In the genomic region with DNA sequence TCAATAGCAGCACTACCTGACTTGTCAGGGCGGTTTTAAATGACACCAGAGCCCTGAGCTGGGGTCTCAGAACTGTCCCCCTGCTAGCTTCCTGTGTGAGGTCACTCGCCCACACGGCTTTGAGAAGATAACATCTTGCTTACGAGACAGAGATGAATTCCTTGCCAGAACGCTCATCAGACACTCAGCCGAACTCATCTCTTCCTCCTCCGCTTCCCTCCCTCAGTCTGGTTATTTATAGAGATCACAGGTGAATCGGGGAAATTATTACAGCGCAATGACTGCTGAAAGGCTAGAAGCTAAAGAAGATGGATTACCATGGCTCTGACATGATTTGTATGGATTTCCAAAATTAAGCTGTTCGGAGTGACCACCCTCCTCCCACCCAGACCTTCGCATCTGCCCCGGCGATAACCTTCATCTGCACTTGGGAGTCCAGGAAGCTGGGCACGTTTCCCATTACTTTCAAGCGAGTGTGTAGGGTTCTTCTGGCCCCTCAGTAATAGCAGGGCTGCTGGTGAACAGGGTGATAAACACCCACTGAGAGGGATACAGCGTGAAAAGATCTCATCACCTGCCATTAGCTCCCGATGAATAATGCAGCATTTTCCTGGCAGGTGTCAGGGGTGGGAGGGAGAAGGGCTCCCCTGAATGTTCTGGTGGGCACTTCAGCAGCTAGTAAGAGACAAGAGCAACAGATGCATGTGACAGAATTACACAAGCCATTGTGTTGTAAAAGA, we compare ENCODE assay signal across 9 mouse cellular contexts.
DNase-seq lines count a peak whose midpoint lies in the region; ATAC-seq and TF ChIP-seq lines count a peak whose summit lies in the region.
"Had no signal": no experiment of that assay in that cellular context is flagged by ENCODE, and none has a peak within 500 bp of the region (broad histone marks: within the 10 kb centered on the region; RNA-seq: fewer than 3 reads in every experiment).

No protein-coding gene starts in this region.

- DNase-seq in kidney, postnatal 0 days (ENCODE audit: low spot score) = peak; percentile 25
- DNase-seq in kidney, postnatal 10 days = no peak
- DNase-seq in embryo, embryonic 10 days (ENCODE audit: low spot score) = peak; percentile 31
- no peak for DNase-seq in adrenal gland, postnatal 4 days (ENCODE audit: low spot score in 2 of 2)
- no peak for DNase-seq in yolk sac, embryonic 10.5 days (ENCODE audit: low spot score)
- DNase-seq: kidney, postnatal 25 days; lung, embryonic 14.5 days had no signal

- no peaks in the 10 kb centered on the region for H3K9me3 ChIP-seq in kidney, postnatal 0 days (replicated peaks; ENCODE audit: low read length)
- H3K9me3 ChIP-seq in hindbrain, embryonic 12.5 days (replicated peaks) = no peaks in the 10 kb centered on the region
- H3K9me3 ChIP-seq in midbrain, embryonic 16.5 days (replicated peaks; ENCODE audit: control insufficient read depth, low read length, poor library complexity, severe bottlenecking) = no peaks in the 10 kb centered on the region

- no peak for ATAC-seq in kidney, postnatal 0 days (replicated peaks; ENCODE audit: low FRiP score, low read depth)
- peak; percentile 40; the same call in 1 of the 2 replicates for ATAC-seq in hindbrain, embryonic 12.5 days (ENCODE audit: low FRiP score)
- peak; percentile 56; the same call in 1 of the 2 replicates for ATAC-seq in midbrain, embryonic 16.5 days

- H3K27me3 ChIP-seq in kidney, postnatal 0 days (ENCODE audit: insufficient read depth, low read length) = no peaks in the 10 kb centered on the region
- no peaks in the 10 kb centered on the region for H3K27me3 ChIP-seq in hindbrain, embryonic 12.5 days
- no peaks in the 10 kb centered on the region for H3K27me3 ChIP-seq in midbrain, embryonic 16.5 days (ENCODE audit: control insufficient read depth, insufficient read depth, low read depth, low read length)

- H3K36me3 ChIP-seq in kidney, postnatal 0 days (ENCODE audit: insufficient read depth, low read length) = no peaks in the 10 kb centered on the region
- no peaks in the 10 kb centered on the region for H3K36me3 ChIP-seq in hindbrain, embryonic 12.5 days
- no peaks in the 10 kb centered on the region for H3K36me3 ChIP-seq in midbrain, embryonic 16.5 days (ENCODE audit: control insufficient read depth, insufficient read depth, low read length)

- no peak overlapping the region for H3K4me3 ChIP-seq in kidney, postnatal 0 days (replicated peaks; ENCODE audit: low read depth, low read length)
- H3K4me3 ChIP-seq in hindbrain, embryonic 12.5 days = no peak overlapping the region
- H3K4me3 ChIP-seq in midbrain, embryonic 16.5 days (ENCODE audit: low read depth, low read length) = peak overlapping the region; percentile 8

- H3K4me2 ChIP-seq in kidney, postnatal 0 days (ENCODE audit: low read length) = 0 out of 2 replicates have a peak overlapping the region, but pooled peaks have one; percentile 12
- H3K4me2 ChIP-seq in hindbrain, embryonic 12.5 days (replicated peaks) = peak overlapping the region; percentile 30
- peak overlapping the region; percentile 47 for H3K4me2 ChIP-seq in midbrain, embryonic 16.5 days (ENCODE audit: low read length)
- H3K4me2 ChIP-seq: lung, embryonic 14.5 days had no signal

- H3K4me1 ChIP-seq in kidney, postnatal 0 days (replicated peaks; ENCODE audit: insufficient read depth, low read length) = no peaks in the 10 kb centered on the region
- peaks cover 11% of the 10 kb centered on the region for H3K4me1 ChIP-seq in hindbrain, embryonic 12.5 days
- H3K4me1 ChIP-seq in midbrain, embryonic 16.5 days (ENCODE audit: control insufficient read depth, insufficient read depth, low read length) = peaks cover 7% of the 10 kb centered on the region

- WGBS in kidney, postnatal 0 days = 3% methylated on average over 17 of the region's 17 CpGs
- 42% methylated on average over 17 of the region's 17 CpGs for WGBS in hindbrain, embryonic 12.5 days
- 29% methylated on average over 17 of the region's 17 CpGs for WGBS in midbrain, embryonic 16.5 days

- H3K9ac ChIP-seq in kidney, postnatal 0 days (ENCODE audit: low read depth, low read length) = no peak overlapping the region
- H3K9ac ChIP-seq in hindbrain, embryonic 12.5 days = no peak overlapping the region
- H3K9ac ChIP-seq in midbrain, embryonic 16.5 days (ENCODE audit: low read depth, low read length) = 0 out of 2 replicates have a peak overlapping the region, but pooled peaks have one; percentile 11
- H3K9ac ChIP-seq: lung, embryonic 14.5 days had no signal

- H3K27ac ChIP-seq in kidney, postnatal 0 days = no peak overlapping the region
- H3K27ac ChIP-seq in hindbrain, embryonic 12.5 days = no peak overlapping the region
- H3K27ac ChIP-seq in midbrain, embryonic 16.5 days (ENCODE audit: low read length) = no peak overlapping the region

- no peak for TF ChIP-seq CTCF in kidney, postnatal 0 days (IDR thresholded peaks at IDR 0.05; ENCODE audit: low read depth)

Comparison
In these comparisons a context has a peak if more than half of its experiments do, and no peak if none do; other contexts are left out.
1. DNase-seq: peak in kidney, postnatal 0 days (single experiment) and embryo, embryonic 10 days (single experiment); none in kidney, postnatal 10 days (single experiment), adrenal gland, postnatal 4 days (0 of 2) and yolk sac, embryonic 10.5 days (single experiment).
2. Peak in every context shown above with its lines, with median percentiles within 50 percentile points of each other: H3K4me2 ChIP-seq.